Mouse (Mus musculus): ENCODE measurements around the gene Abcc4. TPM values are rescaled to one million over a fixed set of nuclear protein-coding genes. Genes with fewer than 3 reads are reported as not detected.

The Abcc4 gene
- total and polyA plus RNA-seq, 3 experiments: 10.4 to 28.7 (median 26.5) TPM

GRCm38 (mm10) chr14:118718576-118718975 lies 12.6 kb upstream of the Abcc4 start:
- Histone ChIP-seq H3K27ac (ENCODE audit: insufficient read depth, low read depth) (no peak overlapping the region), H3K4me3 (replicated peaks in 1 of 3; ENCODE audit: low read depth in 2 of 3, low read length in 2 of 3, poor library complexity in 1 of 3) (no peak overlapping the region), H3K36me3 (replicated peaks in 1 of 2; ENCODE audit: control insufficient read depth in 1 of 2, insufficient read depth in 1 of 2, low read length in 1 of 2) (no peaks in the 10 kb centered on the region), H3K4me2 (ENCODE audit: insufficient read depth, low read depth, poor library complexity, severe bottlenecking) (no peak overlapping the region), H3K27me3 (replicated peaks) (peaks cover 8% of the 10 kb centered on the region), H3K9me3 (replicated peaks; ENCODE audit: low read length) (no peaks in the 10 kb centered on the region), H3K79me2 (replicated peaks; ENCODE audit: control insufficient read depth, extremely low read depth, insufficient read depth, poor library complexity, severe bottlenecking) (no peaks in the 10 kb centered on the region), H3K9ac (ENCODE audit: insufficient read depth, low read depth) (no peak overlapping the region), H3K4me1 (ENCODE audit: control insufficient read depth in 1 of 2, insufficient read depth in 2 of 2) (0 out of 4 replicates have a peak, but pooled peaks cover 0 to under 1% of the 10 kb centered on the region in 2 experiments)
- TF ChIP-seq E2F4 (IDR thresholded peaks at IDR 0.05; ENCODE audit: insufficient replicate concordance, low read depth, low read length): no peak
- no peak for TF ChIP-seq MAX (IDR thresholded peaks at IDR 0.05; ENCODE audit: low read length)
- TF ChIP-seq HCFC1 (IDR thresholded peaks at IDR 0.05; ENCODE audit: low read depth, low read length): no peak
- TF ChIP-seq CHD2 (IDR thresholded peaks at IDR 0.05; ENCODE audit: low read length): no peak
- TF ChIP-seq ZNF384 (IDR thresholded peaks at IDR 0.05; ENCODE audit: low read depth, low read length): no peak
- no peak for TF ChIP-seq MYC (IDR thresholded peaks at IDR 0.05; ENCODE audit: low read depth, low read length)
- TF ChIP-seq SMC3 (IDR thresholded peaks at IDR 0.05; ENCODE audit: low read depth, low read length): no peak
- TF ChIP-seq JUND (conservative IDR thresholded peaks at IDR 0.05; ENCODE audit: low read depth, low read length): no peak
- TF ChIP-seq JUN (IDR thresholded peaks at IDR 0.05; ENCODE audit: insufficient read depth, low read depth, low read length): no peak
- DNase-seq (ENCODE audit: extremely low read depth): no peak
- dilution Hi-C loops (cut with MboI; ENCODE audit: extremely low pct_ligation_motif_present, extremely low pct_unique_long_range_greater_than_20kb, low sequenced_read_pairs) (no loop called here), in situ Hi-C loops (cut with MboI; ENCODE audit: low pct_ligation_motif_present, low pct_unique_long_range_greater_than_20kb, low sequenced_read_pairs) (no loop called here)

- TF ChIP-seq E2F4 (IDR thresholded peaks at IDR 0.05; ENCODE audit: insufficient replicate concordance, low read depth, low read length): no peak
- no peak for TF ChIP-seq TCF12 (IDR thresholded peaks at IDR 0.05; ENCODE audit: low read depth, low read length)
- TF ChIP-seq MAZ (IDR thresholded peaks at IDR 0.05; ENCODE audit: low read depth, low read length): no peak
- no peak for TF ChIP-seq RCOR1 (conservative IDR thresholded peaks at IDR 0.05; ENCODE audit: low read depth, low read length)
- TF ChIP-seq ZC3H11A (IDR thresholded peaks at IDR 0.05; ENCODE audit: low read depth, low read length): no peak
- no peak for TF ChIP-seq JUND (conservative IDR thresholded peaks at IDR 0.05; ENCODE audit: low read depth, low read length)
- no peak for TF ChIP-seq NRF1 (IDR thresholded peaks at IDR 0.05; ENCODE audit: low read depth, low read length)
- no peak for TF ChIP-seq MEF2A (IDR thresholded peaks at IDR 0.05; ENCODE audit: borderline replicate concordance, low read depth, low read length)
- dilution Hi-C loops (cut with MboI; ENCODE audit: extremely low pct_ligation_motif_present, extremely low pct_unique_long_range_greater_than_20kb, low sequenced_read_pairs): no loop called here
Observed at GRCm38 (mm10) chr14:118716372-118717312, 10.6 kb upstream of the Abcc4 start.

More at GRCm38 (mm10) chr14:118716372-118717312, 10.6 kb upstream of the Abcc4 start:
- Histone ChIP-seq H3K27me3 (replicated peaks) (peaks cover 7% of the 10 kb centered on the region), H3K36me3 (replicated peaks in 1 of 2; ENCODE audit: control insufficient read depth in 1 of 2, insufficient read depth in 1 of 2, low read length in 1 of 2) (no peaks in the 10 kb centered on the region), H3K4me1 (ENCODE audit: control insufficient read depth in 1 of 2, insufficient read depth in 2 of 2) (no peaks in the 10 kb centered on the region), H3K9me3 (replicated peaks; ENCODE audit: low read length) (no peaks in the 10 kb centered on the region), H3K79me2 (replicated peaks; ENCODE audit: control insufficient read depth, extremely low read depth, insufficient read depth, poor library complexity, severe bottlenecking) (no peaks in the 10 kb centered on the region), H3K9ac (ENCODE audit: insufficient read depth, low read depth) (no peak overlapping the region), H3K4me3 (replicated peaks in 1 of 3; ENCODE audit: low read depth in 2 of 3, low read length in 2 of 3, poor library complexity in 1 of 3) (no peak overlapping the region), H3K4me2 (ENCODE audit: insufficient read depth, low read depth, poor library complexity, severe bottlenecking) (no peak overlapping the region), H3K27ac (ENCODE audit: insufficient read depth, low read depth) (no peak overlapping the region)
- no peak for DNase-seq (ENCODE audit: extremely low read depth)
- in situ Hi-C loops (cut with MboI; ENCODE audit: low pct_ligation_motif_present, low pct_unique_long_range_greater_than_20kb, low sequenced_read_pairs): no loop called here
